Mouse (Mus musculus) lung, embryonic 14.5 days (tissue): ENCODE measurements around the gene Sqstm1. TPM values are rescaled to one million over a fixed set of nuclear protein-coding genes. Genes with fewer than 3 reads are reported as not detected.

Experiments used
- ATAC-seq: fragments of 200-750 bp; cut with Nextera tagmentation; 2 replicates; pipeline ENCODE4 v1.8.0; 2017; ENCODE audit warnings: mild to moderate bottlenecking, moderate TSS enrichment, moderate library complexity; ENCODE audit not compliant: insufficient read depth
- DNase-seq: peaks from one replicate; pipeline ENCODE4 v3.0.0-alpha.2; 2015
- H3K27ac ChIP-seq: fragments of 300-500 bp; sonication (generic); 2 replicates; pipeline ENCODE4 v1.5.1; 2014; ENCODE audit warnings: low read depth, mild to moderate bottlenecking, moderate library complexity
- H3K27me3 ChIP-seq: fragments of 300-500 bp; sonication (generic); 2 replicates; pipeline ENCODE4 v1.6.1; 2014; ENCODE audit warnings: low read length, control low read depth; ENCODE audit not compliant: insufficient read depth
- H3K36me3 ChIP-seq: fragments of 300-500 bp; sonication (generic); 2 replicates; pipeline ENCODE4 v1.6.1; 2014; ENCODE audit warnings: control low read depth; ENCODE audit not compliant: insufficient read depth
- H3K4me1 ChIP-seq: fragments of 300-500 bp; sonication (generic); 2 replicates; pipeline ENCODE4 v1.6.1; 2014; ENCODE audit warnings: antibody characterized with exemption, control low read depth; ENCODE audit not compliant: insufficient read depth
- H3K4me2 ChIP-seq: fragments of 300-500 bp; sonication (generic); 2 replicates; pipeline ENCODE4 v1.6.1; 2014; ENCODE audit warnings: mild to moderate bottlenecking
- H3K4me3 ChIP-seq: fragments of 300-500 bp; sonication (generic); 2 replicates; pipeline ENCODE4 v1.5.1; 2014; ENCODE audit warnings: low read depth, low read length
- H3K9ac ChIP-seq: fragments of 300-500 bp; sonication (generic); 2 replicates; pipeline ENCODE4 v1.6.1; 2014
- H3K9me3 ChIP-seq: fragments of 300-500 bp; sonication (generic); 2 replicates; pipeline ENCODE4 v1.6.1; 2016; ENCODE audit warnings: low read depth, low read length, control low read depth
- CTCF ChIP-seq: IDR thresholded peaks from 2 replicates; pipeline ENCODE4 v1.5.1; 2016; ENCODE audit warnings: antibody characterized with exemption, low read depth
- WGBS: fragments of 180-500 bp; shearing (Covaris S2); extraction: QIAGEN DNeasy Blood & Tissue Kit; methylation state at CpG from one replicate; pipeline ENCODE4 v1.1.7; 2014; 5-methylcytosine and 5-hydroxymethylcytosine counted together
- microRNA-seq: library from miRNA; unstranded; fragments of <30 nt; microRNA quantifications from one replicate; pipeline ENCODE4, GENCODE M21; 2016; ENCODE audit warnings: borderline number of aligned reads
- polyA plus RNA-seq: library from polyadenylated mRNA; unstranded; fragments of >200 nt; fragmentation: Nextera tagmentation; extraction: Ambion mirVana; gene quantifications from 2 replicates; pipeline ENCODE4 v1.2.1, GENCODE M21; 2014

The Sqstm1 gene
- polyA plus RNA-seq, 1 experiment from 2014 or later = 209 TPM

DNA sequence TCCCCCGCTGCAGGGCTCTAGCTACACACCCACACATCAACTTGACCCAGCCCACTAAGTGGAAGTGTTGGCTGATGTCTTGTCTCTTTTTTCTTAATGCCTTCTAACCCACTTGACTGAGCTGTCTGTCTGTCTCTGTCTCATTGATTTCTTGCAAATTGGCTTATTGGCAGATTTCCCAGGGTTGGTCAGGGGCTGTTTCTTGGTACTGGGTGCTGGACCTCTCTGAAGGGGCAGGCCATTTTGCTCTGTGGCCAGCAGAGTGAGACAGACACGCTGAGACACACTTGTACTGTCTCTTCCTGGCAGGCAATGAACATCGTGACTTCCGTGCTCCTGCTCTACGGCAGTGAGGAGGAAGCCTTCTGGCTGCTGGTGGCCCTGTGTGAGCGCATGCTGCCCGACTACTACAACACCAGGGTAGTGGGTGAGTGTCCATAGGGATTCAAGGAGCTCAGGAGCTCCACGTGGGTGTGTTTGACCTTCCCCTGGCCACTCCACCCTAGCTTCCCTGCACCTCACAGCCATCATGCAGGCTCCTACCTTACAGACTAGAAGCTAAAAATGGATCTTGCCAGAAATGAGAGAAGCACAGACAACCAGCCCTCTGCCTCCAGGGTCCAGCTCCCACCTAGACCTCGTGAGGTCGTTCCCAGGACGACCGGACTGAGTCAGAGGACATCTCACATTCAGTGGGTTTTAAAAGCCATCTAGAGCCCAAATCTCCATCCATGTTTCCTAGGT, 55.7 kb downstream of the Sqstm1 start:
- no peak overlapping the region for H3K4me2 ChIP-seq
- peaks cover 94% of the 10 kb centered on the region for H3K36me3 ChIP-seq
- ATAC-seq (no peak; the same call in 1 of the 2 replicates), DNase-seq (peak; percentile 25)
- H3K9ac ChIP-seq = no peak overlapping the region
- no peaks in the 10 kb centered on the region for H3K9me3 ChIP-seq
- no peak overlapping the region for H3K4me3 ChIP-seq
- 72% methylated on average over 12 of the region's 12 CpGs for WGBS
- no peaks in the 10 kb centered on the region for H3K27me3 ChIP-seq
- H3K4me1 ChIP-seq = no peaks in the 10 kb centered on the region
- 0 out of 2 replicates have a peak, but pooled peaks have one; percentile 8 for TF ChIP-seq CTCF
- no peak overlapping the region for H3K27ac ChIP-seq

- ATAC-seq (no peak), DNase-seq (peak; percentile 17)
- Histone ChIP-seq H3K27me3 (no peaks in the 10 kb centered on the region), H3K4me2 (no peak overlapping the region), H3K4me1 (no peaks in the 10 kb centered on the region), H3K36me3 (peaks cover 94% of the 10 kb centered on the region), H3K9ac (no peak overlapping the region), H3K9me3 (no peaks in the 10 kb centered on the region), H3K4me3 (no peak overlapping the region), H3K27ac (0 out of 2 replicates have a peak overlapping the region, but pooled peaks have one; percentile 12)
- no peak for TF ChIP-seq CTCF
- 63% methylated on average over 9 of the region's 9 CpGs for WGBS
These were observed 56.5 kb downstream of the Sqstm1 start for GRCm38 (mm10) chr11:50154166-50154565.

GRCm38 (mm10) chr11:50151374-50151773, 59.3 kb downstream of the Sqstm1 start:
- Histone ChIP-seq H3K27ac (no peak overlapping the region), H3K9me3 (no peaks in the 10 kb centered on the region), H3K4me2 (no peak overlapping the region), H3K4me1 (no peaks in the 10 kb centered on the region), H3K27me3 (no peaks in the 10 kb centered on the region), H3K36me3 (peaks cover 91% of the 10 kb centered on the region), H3K4me3 (no peak overlapping the region), H3K9ac (no peak overlapping the region)
- TF ChIP-seq CTCF = no peak
- ATAC-seq (no peak), DNase-seq (no peak)
- WGBS = 94% methylated on average over 3 of the region's 3 CpGs

DNA sequence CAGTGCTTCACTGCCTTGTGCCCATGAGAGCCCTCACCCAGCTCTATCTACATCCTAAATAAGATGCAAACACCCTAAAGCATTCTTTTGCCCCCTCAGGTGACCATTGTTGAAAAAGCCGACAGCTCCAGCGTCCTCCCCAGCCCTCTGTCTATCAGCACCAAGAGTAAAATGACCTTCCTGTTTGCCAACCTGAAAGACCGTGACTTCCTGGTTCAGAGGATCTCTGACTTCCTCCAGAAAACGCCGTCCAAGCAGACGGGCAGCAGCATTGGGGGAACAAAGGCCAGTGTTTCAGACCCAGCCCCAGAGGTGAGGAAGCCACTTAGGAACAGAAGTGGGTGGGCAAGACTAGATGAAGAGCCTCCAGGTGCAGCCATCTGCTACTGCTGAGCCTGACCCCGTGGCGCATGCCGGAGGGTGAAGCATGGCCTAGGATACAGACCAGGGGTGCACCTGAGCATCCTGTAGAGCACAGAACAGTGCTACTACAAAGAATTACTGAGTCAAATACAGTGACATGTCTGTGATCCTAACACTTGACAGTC, 61.0 kb downstream of the Sqstm1 start:
- H3K4me1 ChIP-seq = no peaks in the 10 kb centered on the region
- H3K9me3 ChIP-seq = no peaks in the 10 kb centered on the region
- no peak overlapping the region for H3K4me3 ChIP-seq
- DNase-seq = no peak
- no peak for ATAC-seq
- H3K4me2 ChIP-seq = no peak overlapping the region
- H3K9ac ChIP-seq = no peak overlapping the region
- peaks cover 93% of the 10 kb centered on the region for H3K36me3 ChIP-seq
- no peak overlapping the region for H3K27ac ChIP-seq
- TF ChIP-seq CTCF = no peak
- 77% methylated on average over 9 of the region's 9 CpGs for WGBS
- no peaks in the 10 kb centered on the region for H3K27me3 ChIP-seq

Small RNAs within 50 kb of the gene (microRNA-seq; reads per million reads assigned to microRNA genes)
- 0.71 reads per million for gene Mir6919

Other genes with a start within 250 kb of the Sqstm1 start
- gene Rnf130, start 185.5 kb downstream of the Sqstm1 start, polyA plus RNA-seq = 60.7 and 65.3 TPM in 2 replicates
- 45.3 and 46.2 TPM in 2 replicates for gene Tbc1d9b, start 79.4 kb downstream of the Sqstm1 start, polyA plus RNA-seq
- gene Mrnip, start 36.4 kb downstream of the Sqstm1 start, polyA plus RNA-seq = 18.4 and 20.3 TPM in 2 replicates
- gene Mgat4b, start 63 bp upstream of the Sqstm1 start, polyA plus RNA-seq = 32.8 and 44.2 TPM in 2 replicates
- 2.1 and 3.2 TPM in 2 replicates for gene Ltc4s, start 27.8 kb upstream of the Sqstm1 start, polyA plus RNA-seq
- 11.1 and 11.5 TPM in 2 replicates for gene Maml1, start 81.5 kb upstream of the Sqstm1 start, polyA plus RNA-seq
- 269 and 282 TPM in 2 replicates for gene Canx, start 114.8 kb upstream of the Sqstm1 start, polyA plus RNA-seq
- 0.37 and 0.66 TPM in 2 replicates for gene Cby3, start 143.6 kb upstream of the Sqstm1 start, polyA plus RNA-seq
- gene Hnrnph1, start 166.2 kb upstream of the Sqstm1 start, polyA plus RNA-seq = 573 and 582 TPM in 2 replicates
- gene Rufy1, start 220.3 kb upstream of the Sqstm1 start, polyA plus RNA-seq = 24.4 and 25.9 TPM in 2 replicates